Mouse (Mus musculus) kidney, adult 2 months (tissue): ENCODE results near the gene Tubgcp5. TPM values are rescaled to one million over a fixed set of nuclear protein-coding genes. Genes with fewer than 3 reads are reported as not detected.

Experiments
- DNase-seq: peaks from one replicate; pipeline ENCODE4 v3.0.0; 2021
- H3K27ac ChIP-seq: fragments of 200-500 bp; 2 replicates; pipeline ENCODE4 v1.5.1; 2012; ENCODE audit warnings: low read depth, low read length, control low read depth, inconsistent platforms; ENCODE audit not compliant: insufficient read depth
- H3K27me3 ChIP-seq: fragments of 200-500 bp; replicated peaks from 2 replicates; pipeline ENCODE4 v1.6.1; 2012; ENCODE audit warnings: mild to moderate bottlenecking, moderate library complexity, low read length, inconsistent platforms; ENCODE audit not compliant: control insufficient read depth, insufficient read depth
- H3K36me3 ChIP-seq: fragments of 200-500 bp; 2 replicates; pipeline ENCODE4 v1.6.1; 2012; ENCODE audit warnings: mild to moderate bottlenecking, moderate library complexity, low read length, inconsistent platforms; ENCODE audit not compliant: control insufficient read depth, insufficient read depth
- H3K4me1 ChIP-seq: fragments of 200-500 bp; 2 replicates; pipeline ENCODE4 v1.6.1; 2011; ENCODE audit warnings: low read length; ENCODE audit not compliant: control insufficient read depth, insufficient read depth
- H3K4me3 ChIP-seq: fragments of 200-500 bp; 2 replicates; pipeline ENCODE4 v1.5.1; 2011; ENCODE audit warnings: mild to moderate bottlenecking, low read depth, low read length, control low read depth; ENCODE audit not compliant: insufficient read depth
- CTCF ChIP-seq: fragments of 200-500 bp; conservative IDR thresholded peaks from 2 replicates; pipeline ENCODE4 v1.5.1; 2011; ENCODE audit warnings: low read depth, mild to moderate bottlenecking, control low read depth, low read length, moderate library complexity, mixed read lengths; ENCODE audit not compliant: insufficient read depth, insufficient read length
- POLR2A ChIP-seq: fragments of 200-500 bp; IDR thresholded peaks from one replicate; pipeline ENCODE4 v1.6.1; 2011; ENCODE audit warnings: low read depth, low read length, control low read depth
- WGBS: fragments of 180-500 bp; shearing (Covaris S2); methylation state at CpG from one replicate; pipeline ENCODE4 v1.1.7; 2018; 5-methylcytosine and 5-hydroxymethylcytosine counted together
- polyA plus RNA-seq: library from polyadenylated mRNA; depleted of rRNA; stranded (reverse); fragments of >200 nt; gene quantifications from 2 replicates; pipeline ENCODE4 v1.2.3, GENCODE M21; 2012

The Tubgcp5 gene
- polyA plus RNA-seq, 1 experiment: 3.4 TPM

GRCm38 (mm10) chr7:55859956-55860355 is 66.0 kb downstream of the Tubgcp5 start:
- 77% methylated on average over 6 of the region's 6 CpGs for WGBS
- no peak overlapping the region for H3K4me3 ChIP-seq
- H3K4me1 ChIP-seq: 0 out of 2 replicates have a peak, but pooled peaks cover 3% of the 10 kb centered on the region
- H3K36me3 ChIP-seq: no peaks in the 10 kb centered on the region
- H3K27me3 ChIP-seq: no peaks in the 10 kb centered on the region
- no peak overlapping the region for H3K27ac ChIP-seq
- no peak for DNase-seq
- TF ChIP-seq POLR2A (no peak), CTCF (no peak)

DNA sequence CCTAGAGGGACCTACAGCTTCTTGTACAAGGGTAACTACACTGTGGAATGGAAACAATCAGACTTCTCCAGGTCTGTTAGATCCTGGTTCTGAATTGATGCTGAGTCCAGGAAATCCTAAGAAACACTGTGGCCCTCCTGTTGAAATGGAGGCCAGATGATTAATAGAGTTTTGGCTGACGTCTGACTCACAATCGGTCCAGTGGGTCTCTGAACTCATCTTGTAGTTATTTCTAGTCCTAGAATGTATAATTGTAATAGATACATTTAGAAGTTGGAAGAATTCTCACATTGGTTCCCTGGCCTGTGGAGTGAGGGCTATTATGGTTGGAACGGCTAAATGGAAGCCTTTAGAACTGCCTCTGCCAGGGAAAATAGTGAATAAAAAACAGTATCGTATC is 67.2 kb downstream of the Tubgcp5 start:
- Histone ChIP-seq H3K4me3 (no peak overlapping the region), H3K4me1 (no peaks in the 10 kb centered on the region), H3K36me3 (no peaks in the 10 kb centered on the region), H3K27me3 (no peaks in the 10 kb centered on the region), H3K27ac (no peak overlapping the region)
- whole genome bisulfite sequencing: 72% methylated on average over 4 of the region's 4 CpGs
- no peak for TF ChIP-seq CTCF
- TF ChIP-seq POLR2A: no peak
- DNase-seq: no peak

DNA sequence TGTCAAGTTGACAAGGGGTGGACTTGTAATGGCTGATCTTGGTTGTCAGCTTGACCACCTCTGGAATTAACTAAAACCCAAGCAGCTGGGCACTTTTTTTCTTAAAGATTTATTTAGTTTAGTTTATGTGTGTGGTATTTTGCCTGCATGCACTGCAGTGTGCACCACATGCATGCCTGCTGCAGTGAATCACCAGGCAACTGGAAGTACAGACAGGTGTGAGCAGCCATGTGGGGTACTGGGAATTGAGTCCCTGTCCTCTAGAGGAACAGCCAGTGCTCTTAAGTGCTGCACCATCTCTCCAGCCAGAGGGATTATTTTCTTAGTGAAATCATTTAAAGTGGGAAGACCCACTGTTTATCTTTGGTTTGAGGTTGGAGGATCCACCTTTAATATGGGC is 71.1 kb downstream of the Tubgcp5 start:
- H3K27me3 ChIP-seq: no peaks in the 10 kb centered on the region
- H3K27ac ChIP-seq: no peak overlapping the region
- H3K4me3 ChIP-seq: no peak overlapping the region
- no peaks in the 10 kb centered on the region for H3K36me3 ChIP-seq
- no peak for TF ChIP-seq CTCF
- no peak for TF ChIP-seq POLR2A
- peaks cover 6% of the 10 kb centered on the region for H3K4me1 ChIP-seq
- DNase-seq: no peak

- no peak overlapping the region for H3K4me3 ChIP-seq
- TF ChIP-seq POLR2A (no peak), CTCF (no peak)
- H3K27me3 ChIP-seq: no peaks in the 10 kb centered on the region
- WGBS: 75% methylated on average over 8 of the region's 8 CpGs
- DNase-seq: no peak
- no peak overlapping the region for H3K27ac ChIP-seq
- no peaks in the 10 kb centered on the region for H3K36me3 ChIP-seq
- H3K4me1 ChIP-seq: peaks cover 11% of the 10 kb centered on the region
These were observed 71.9 kb downstream of the Tubgcp5 start for GRCm38 (mm10) chr7:55865750-55866416.

GRCm38 (mm10) chr7:55868247-55868646 is 74.3 kb downstream of the Tubgcp5 start:
- H3K27ac ChIP-seq: no peak overlapping the region
- 78% methylated on average over 7 of the region's 7 CpGs for WGBS
- H3K36me3 ChIP-seq: no peaks in the 10 kb centered on the region
- no peak overlapping the region for H3K4me3 ChIP-seq
- DNase-seq: no peak
- H3K27me3 ChIP-seq: no peaks in the 10 kb centered on the region
- TF ChIP-seq POLR2A: no peak
- no peak for TF ChIP-seq CTCF
- H3K4me1 ChIP-seq: peaks cover 11% of the 10 kb centered on the region

DNA sequence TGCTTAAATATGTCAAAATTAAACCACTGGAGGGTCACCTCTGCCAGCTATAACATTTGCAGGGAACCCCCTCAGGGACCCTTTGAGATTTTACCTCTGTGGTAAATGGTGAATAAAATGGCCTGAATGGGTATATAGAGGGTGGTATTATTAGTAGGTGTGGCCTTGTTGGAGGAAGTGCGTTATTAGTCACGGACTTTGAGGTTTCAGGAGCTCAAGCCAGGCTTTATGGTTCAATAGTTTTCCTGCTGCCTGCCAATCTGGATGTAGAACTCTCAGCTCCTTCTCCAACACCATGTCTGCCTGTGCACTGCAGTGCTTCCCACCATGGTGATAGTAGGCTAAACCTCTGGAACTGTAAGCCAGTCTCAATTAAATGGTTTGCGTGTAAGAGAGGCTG is 75.3 kb downstream of the Tubgcp5 start:
- 36% methylated on average over 3 of the region's 3 CpGs for whole genome bisulfite sequencing
- DNase-seq: peak; percentile 73

GRCm38 (mm10) chr7:55870340-55871020 is 76.5 kb downstream of the Tubgcp5 start:
- DNase-seq: peak; percentile 30
- Histone ChIP-seq H3K4me1 (peaks cover 11% of the 10 kb centered on the region), H3K4me3 (no peak overlapping the region), H3K36me3 (peaks cover 2% of the 10 kb centered on the region), H3K27me3 (no peaks in the 10 kb centered on the region), H3K27ac (no peak overlapping the region)
- TF ChIP-seq POLR2A: no peak
- TF ChIP-seq CTCF: 0 out of 2 replicates have a peak, but pooled peaks have one; percentile 4
- 82% methylated on average over 6 of the region's 6 CpGs for WGBS

More for the DNA sequence above, 75.3 kb downstream of the Tubgcp5 start:
- peaks cover 2% of the 10 kb centered on the region; the same call in 1 of the 2 replicates for H3K36me3 ChIP-seq
- H3K27me3 ChIP-seq: no peaks in the 10 kb centered on the region
- TF ChIP-seq POLR2A: no peak
- TF ChIP-seq CTCF: no peak
- H3K4me1 ChIP-seq: peaks cover 11% of the 10 kb centered on the region
- H3K4me3 ChIP-seq: no peak overlapping the region
- H3K27ac ChIP-seq: no peak overlapping the region
